Mouse (Mus musculus) layer of hippocampus, postnatal 25 days (tissue): ENCODE results near the gene Gm20708. TPM values are rescaled to one million over a fixed set of nuclear protein-coding genes. Genes with fewer than 3 reads are reported as not detected.
"Not testable (repeated sequence)": the region's sequence is repeated elsewhere in the genome, so short reads cannot be mapped to it uniquely, and the experiment has no call there.

Experiments
- DNase-seq, 2 experiments: peaks; one replicate each; pipeline ENCODE4 v3.0.0; 2022; ENCODE audit warnings: mixed read lengths in 2 of 2, low spot score in 1 of 2; ENCODE audit errors: extremely low spot score in 1 of 2
- total RNA-seq, 2 experiments: library from RNA; stranded (reverse); gene quantifications; 2 replicates each; pipeline ENCODE4 v1.2.3; 2021

The Gm20708 gene
- total RNA-seq, 2 experiments from 2014 or later = 1.9 to 3.2 TPM

DNA sequence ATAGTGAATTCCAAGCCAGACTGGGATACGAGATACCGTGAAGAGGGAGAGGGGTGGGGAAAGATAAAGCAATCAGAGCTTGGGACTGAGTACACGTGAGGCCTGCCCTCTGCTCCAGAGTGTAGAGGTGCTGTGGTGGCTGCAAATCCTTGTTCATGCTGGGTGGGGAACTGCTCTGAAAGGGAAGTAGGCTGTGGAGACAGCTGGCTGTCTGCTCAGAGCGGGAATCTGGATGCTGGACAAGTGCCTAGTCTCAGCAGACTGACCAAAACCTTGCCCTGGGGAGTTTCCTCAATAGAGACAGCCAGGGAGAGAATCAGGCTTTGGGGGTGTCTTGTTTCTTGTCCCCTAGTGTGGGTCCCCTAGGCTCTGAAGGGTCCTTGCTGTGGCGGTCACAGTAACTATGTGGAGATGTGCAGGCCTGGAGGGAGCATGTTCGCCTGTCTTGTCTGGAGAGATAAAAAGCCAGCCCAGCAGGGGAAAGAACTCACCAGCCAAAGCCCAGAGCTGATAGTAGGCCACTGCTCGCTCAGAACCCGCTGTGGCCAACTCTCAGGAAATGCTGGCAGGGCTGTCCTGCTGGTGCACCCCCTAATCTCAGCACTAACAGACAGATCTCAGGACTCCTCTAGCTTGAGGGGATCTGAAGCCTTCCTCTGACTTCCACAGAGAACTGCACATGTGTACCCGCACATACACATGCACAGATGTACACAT lies 19.6 kb downstream of the Gm20708 start:
- DNase-seq = no peak

DNA sequence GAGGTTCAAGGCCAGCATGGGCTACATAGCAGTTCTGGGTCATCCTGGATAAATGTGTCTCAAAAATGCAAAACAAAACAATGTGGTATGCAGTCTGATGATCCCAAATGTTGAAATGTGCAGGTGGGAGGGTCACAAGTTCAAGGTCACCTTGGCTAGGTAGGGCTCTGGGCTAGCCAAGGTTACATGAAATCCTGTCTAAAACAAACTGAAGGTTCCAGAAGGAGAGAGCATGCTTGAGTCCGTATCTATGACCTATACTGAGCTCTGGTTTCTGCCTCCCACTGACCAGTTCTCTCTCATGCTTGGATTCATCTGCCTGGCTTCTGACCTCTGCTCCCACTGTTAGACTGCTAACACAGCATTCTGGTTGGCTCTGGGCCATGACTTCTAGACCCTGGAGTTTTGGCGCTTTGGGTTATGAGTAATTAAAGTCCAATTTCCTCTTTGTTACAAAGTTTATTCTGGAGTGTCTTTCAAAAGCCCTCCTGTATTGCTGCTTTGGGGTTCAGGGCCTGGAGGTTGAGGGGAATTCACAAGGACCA lies 20.3 kb downstream of the Gm20708 start:
- DNase-seq = no peak

DNA sequence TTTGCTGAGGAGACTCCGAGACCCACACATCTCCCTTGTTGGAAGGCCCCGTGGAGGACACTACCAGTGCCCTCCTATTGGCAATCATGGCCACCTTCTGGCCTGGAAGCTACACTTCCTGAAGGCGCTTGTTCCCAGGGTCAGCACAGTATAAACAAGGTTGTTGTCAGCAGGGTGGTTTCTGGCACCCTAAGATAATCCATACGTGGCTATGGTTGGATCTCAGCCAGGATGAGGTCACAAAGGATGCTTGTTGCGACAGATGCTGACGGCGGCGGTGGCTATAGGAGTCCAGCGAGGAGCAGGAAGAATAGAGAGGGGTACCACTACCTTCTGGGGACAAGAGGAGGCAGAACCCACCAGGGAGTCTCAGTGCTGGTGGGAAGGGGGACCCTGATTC lies 20.9 kb downstream of the Gm20708 start:
- DNase-seq = no peak

DNA sequence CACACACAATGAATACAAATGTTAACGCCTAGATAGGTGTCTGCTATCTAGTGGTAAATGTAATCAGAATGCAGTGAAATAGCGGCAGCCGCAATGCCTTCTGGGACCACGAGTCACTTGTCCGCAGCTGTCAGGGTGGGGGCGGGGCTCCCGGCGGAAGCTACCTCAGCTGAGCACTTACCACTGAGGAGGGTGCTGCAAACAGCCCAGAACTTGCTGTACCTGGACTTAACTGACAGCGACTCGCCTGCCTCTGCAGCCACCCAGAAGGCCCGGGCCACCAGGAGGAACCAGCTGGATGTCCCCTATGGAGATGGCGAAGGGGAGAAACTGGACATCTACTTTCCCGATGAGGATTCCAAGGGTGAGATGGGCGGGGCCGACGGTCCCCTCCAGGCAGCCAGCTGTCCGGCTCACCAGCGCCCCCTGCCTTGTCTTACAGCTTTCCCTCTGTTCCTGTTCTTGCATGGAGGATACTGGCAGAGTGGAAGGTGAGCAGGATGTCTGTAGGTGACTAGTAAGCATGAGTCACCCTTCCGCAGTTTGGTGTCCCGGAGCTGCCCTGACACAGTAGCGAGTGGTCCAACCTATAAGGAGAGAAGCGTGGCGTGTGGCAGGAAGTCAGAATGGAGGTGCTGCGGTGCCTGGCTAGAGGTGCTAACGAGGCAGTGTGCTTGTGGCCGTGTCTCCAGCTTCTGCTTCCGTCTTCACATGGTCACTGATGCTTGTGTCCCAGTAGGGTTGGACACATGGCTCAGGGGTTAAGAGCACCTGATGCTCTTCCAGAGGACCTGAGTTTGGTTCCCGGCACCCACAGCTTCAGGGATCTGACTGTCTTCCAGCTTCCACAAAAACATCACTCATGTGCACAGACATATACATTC lies 22.9 kb downstream of the Gm20708 start:
- DNase-seq = peak; percentile 43 to 70

DNA sequence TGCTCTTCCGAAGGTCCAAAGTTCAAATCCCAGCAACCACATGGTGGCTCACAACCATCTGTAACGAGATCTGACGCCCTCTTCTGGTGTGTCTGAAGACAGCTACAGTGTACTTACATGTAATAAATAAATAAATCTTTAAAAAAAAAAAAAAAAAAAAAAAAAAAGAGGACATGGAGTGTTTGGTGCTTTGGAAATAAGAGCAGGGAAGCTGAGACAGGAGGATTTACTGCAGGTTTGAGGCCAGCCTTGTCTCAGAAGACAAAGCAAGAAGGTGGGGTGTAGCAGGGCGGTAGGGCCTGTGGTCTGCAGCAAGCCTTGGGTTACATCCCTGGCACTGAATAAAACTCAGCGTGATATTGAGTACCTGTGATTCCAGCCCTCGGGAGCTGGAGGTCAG lies 24.0 kb downstream of the Gm20708 start:
- not testable (repeated sequence) for DNase-seq

DNA sequence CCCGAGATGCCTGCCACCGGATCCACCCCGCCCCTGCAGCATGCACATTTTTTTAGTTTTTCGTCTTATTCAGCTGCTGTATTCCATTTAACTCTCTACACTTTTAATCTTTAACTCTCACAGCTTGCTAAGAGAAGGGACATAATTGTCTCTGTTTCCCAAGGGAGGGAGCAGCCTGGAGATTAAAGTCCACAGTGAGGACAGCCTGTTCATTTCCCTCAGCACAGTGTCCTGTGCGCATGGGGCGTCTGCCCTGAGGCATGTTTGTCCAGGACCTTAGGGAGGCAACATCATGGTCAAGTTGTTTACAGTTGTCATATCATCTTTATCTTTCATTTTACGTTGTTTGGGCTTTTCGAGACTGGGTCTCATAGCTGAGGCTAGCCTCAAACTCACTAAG lies 24.6 kb downstream of the Gm20708 start:
- DNase-seq = no peak

DNA sequence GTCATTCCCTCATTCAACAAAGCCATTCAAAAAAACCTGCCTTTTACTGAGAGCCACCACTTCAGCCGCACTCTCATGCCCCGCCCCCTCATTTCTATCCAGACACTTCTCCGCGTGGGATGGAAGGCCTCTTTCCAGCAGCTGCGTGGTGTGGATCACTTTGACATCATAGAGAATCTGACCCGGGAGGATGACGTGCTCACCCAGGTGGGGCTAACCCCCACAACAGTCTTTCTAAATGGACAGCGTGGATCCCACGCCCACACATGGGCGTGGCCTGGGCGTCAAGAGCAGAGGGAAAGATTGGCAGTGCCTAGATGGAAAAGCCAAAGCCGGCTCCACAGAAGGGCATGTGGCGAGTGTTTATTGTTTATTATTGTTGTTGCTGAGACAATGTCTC lies 26.8 kb downstream of the Gm20708 start:
- no peak for DNase-seq

DNA sequence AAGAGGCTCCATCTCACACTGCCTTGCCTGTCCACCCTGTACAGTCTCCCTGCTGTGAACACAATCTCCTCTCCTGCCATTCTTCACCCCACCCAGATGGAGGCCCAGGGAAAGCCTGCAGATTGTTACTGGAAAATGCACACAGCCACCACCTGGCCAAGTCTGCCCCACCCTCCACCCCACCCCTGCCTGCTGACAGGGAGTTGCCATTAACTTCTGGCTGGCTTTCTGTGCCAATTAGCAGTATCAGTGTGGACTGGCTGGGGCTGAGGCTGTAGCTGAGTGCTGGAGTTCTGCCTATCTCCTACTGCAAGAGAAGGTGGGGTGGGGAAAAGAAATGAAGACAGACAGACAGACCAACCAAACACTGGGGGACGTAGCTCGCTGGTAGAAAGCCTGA lies 29.1 kb downstream of the Gm20708 start:
- DNase-seq = no peak

DNA sequence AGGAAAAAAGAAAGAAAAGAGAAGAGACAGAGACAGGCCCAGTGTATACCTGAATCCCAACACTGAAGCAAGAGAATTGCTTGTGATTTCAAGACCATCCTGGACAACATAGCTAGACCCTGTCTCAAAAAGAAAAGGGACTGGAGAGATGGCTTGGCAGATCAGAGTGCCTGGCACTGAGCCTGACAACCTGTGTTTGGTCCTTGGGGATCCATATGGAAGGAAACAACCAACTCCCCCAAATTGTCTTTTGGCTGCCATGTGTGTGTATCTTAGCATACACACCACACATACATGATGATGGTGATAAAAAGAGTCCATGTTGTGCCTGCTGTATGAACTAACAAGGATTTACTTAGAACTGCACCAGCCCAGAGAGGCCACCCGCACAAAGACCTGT lies 29.6 kb downstream of the Gm20708 start:
- no peak for DNase-seq

DNA sequence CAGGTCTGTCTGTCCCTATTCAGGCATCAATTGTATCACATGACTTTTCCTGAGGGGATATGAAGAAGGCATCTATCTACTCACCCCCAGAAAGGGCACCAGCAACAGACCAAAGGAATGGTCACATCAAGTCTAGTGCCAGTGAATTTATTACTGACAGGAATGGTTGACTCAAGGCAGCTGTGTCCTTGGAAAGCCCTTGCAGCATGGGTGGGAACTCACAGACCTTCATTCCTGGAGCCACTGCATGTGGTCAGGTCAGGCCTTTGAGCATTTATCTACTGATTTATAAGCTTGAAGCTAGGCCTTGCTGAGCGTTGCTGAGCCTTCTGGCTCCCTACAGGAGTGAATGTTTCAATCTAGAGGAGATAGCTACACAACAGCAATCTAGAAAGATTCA lies 31.4 kb downstream of the Gm20708 start:
- no peak for DNase-seq

DNA sequence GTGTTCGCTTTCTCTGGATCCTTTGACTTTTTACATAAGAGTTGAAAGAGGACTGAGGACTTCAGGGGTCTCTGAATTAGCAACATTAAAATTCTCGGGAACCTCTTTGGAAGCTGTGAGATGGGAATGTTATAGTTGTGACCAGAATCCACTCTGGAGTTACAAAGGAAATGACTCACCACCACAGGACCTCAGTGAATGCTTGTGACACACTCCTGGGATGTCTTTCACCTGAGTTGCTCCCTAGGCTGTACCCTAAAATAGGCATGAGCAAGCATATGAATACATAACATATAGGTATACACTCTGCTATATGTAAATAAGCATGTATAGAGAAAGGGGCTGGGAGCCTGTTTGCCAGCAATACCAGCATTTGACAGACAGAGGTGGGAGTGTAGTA lies 34.0 kb downstream of the Gm20708 start:
- no peak for DNase-seq

DNA sequence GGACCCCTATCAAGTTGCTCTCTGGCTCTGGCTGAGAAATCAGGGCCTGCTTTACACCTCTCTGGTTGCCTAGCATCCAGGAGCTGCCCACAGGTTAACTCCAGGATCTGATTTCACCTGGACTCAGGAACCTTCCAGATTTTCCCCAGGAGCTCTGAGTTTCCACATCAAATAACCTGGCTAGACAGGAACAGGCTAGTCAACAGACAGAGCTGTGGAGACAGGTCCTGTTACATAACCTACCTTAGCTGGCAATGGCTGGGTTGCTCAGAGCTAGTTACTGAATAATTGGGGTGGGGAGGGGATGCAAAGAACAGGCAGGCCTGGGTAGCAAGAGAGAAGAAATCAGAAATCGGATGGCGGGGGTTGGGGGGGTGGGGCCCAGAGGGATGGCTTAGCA lies 35.5 kb downstream of the Gm20708 start:
- DNase-seq = no peak

DNA sequence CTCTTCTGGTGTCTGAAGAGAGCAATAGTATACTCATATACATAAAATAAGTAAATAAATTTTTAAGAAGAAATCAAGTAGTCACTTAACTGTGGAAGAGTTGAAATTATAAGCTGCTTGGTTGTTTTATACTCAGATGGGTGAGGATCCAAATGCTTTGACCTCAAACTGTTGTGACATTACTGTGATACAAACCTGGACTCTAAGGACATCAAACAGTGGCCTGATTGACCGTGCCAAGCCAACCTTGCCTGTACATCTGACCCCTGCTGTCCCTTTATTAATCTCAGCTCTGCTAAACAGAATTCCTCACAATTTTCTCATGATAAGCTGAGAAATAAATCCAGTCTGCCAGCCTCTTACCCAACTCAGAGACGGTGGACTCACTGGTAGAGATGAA lies 36.2 kb downstream of the Gm20708 start:
- no peak for DNase-seq

DNA sequence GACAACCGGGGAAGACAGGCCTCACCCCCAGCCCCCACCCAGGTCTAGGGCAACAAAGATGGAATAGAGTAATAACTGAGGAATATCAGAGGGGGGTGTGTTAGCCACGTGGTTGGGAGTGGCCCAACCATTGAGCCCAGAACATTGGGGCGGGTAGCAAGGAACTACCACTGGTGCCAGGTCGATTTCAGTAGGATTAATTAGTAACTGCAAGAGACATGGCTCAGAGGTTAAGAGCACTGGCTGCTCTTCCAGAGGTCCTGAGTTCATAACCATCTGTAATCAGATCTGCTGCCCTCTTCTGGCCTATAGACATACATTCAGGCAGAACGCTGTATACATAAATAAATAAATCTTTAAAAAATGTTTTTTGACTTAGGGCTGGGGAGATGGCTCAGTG lies 37.2 kb downstream of the Gm20708 start:
- DNase-seq = no peak

DNA sequence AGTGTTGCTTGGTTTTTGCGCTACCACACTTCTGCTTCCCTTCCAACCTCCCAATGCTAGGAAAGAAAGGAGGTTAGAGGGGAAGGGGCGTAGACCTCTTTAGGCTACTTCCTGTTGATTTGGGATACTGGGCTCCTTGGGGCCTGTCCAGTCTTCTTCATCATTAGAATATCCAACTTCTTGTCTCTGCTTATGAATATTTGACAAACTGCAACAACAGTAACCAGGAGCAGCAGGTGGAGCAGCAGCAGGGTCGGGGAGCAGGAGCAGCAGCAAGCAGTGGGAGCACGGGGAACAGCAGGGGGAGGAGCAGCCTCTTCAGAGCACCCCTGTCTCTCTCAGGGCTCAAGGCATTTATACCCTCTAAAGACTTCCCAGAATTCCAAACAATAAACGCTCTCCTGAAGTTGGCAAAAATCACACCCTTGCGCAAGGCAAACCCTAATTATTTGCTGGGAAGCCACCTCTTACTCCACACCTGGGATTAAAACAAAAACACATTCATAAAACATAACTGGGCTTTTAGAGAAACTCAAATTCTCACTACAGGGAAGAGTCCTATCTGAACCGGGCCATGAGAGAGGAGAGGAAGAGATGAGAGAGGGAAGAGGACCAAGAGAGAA lies 38.2 kb downstream of the Gm20708 start:
- DNase-seq = no peak

DNA sequence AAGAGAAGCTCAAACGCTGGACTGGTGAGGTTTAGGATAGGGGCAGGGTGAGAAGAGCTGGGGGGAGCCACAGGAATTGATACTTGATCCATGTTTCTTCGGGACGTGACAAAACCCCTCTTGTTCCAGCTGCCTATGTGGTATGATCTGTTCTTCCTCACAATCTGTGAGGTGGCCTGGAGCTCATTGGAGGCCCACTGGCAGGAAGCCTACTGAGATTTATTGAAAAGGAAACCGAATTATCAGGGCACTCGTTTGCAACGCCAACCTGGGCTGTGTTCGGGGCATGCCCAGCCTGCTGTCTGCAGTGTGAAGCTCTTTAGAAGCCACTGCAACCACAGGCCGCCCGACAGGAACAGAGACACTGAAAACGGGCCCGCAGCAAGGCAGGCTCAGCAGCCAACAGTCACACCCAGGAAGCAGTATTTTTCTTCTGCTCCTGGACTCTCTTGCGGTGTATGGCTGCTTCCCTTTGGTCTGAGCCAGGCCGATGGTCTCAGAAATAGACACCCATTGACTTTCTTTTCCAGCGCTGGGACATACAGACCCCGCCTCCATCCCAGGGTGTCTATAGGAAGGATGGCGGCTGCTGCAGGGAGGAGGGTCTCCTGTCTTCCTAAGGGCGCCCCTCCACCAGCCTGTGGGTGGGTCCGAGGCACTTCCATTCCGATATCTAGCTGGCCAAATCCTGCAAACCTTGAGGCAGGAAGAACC lies 39.0 kb downstream of the Gm20708 start:
- DNase-seq = no peak

DNA sequence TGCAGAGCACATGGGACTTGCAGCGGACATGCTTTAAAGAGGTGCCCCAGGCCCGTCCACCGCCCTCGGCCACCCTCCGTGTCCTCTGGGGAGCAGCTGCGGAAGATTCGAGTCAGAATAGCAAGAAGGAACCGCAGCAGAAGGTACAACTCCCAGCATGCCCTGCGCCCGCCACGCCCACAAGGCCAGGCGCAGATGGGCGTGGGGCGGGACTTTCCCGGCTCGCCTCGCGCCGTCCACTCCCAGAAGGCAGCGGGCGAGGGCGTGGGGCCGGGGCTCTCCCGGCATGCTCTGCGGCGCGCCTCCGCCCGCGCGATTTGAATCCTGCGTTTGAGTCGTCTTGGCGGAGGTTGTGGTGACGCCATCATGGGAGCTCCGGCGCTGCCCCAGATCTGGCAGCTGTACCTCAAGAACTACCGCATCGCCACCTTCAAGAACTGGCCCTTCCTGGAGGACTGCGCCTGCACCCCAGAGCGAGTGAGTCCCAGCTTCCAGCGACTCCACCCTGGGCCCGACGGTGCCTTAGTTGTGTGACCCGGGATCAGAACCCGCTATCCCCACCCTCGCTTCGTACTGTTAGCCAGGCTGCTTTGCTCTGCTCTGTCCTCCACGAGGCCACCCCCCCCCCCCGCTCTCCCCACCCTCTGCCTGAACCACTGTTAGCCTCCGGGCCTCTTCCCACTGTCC lies 39.7 kb downstream of the Gm20708 start, which contains the start of gene Birc5:
Gene Birc5 (plus strand): TSS at position 267 of the 687 bp plus-strand sequence.
- DNase-seq = peak; percentile 90 to 94

DNA sequence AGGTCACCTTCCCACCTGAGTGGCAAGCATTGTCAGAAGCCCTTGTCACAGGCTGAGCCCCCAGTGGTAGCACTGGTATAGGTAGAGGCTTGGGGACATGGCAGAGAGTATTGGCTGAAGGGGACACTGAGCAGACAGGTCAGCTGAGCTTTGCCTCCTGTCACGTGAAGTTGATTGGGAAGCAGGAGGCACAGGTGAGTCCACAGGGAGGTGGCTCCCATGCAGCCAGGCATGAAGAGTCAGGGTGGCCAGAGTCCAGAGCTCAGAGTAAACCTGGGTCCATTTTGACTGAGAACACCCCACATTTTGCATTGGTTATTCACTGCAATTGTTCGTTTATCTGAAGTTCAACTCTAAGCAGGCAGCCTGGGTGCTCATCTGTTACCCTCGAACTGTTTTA lies 43.4 kb downstream of the Gm20708 start:
- no peak for DNase-seq

DNA sequence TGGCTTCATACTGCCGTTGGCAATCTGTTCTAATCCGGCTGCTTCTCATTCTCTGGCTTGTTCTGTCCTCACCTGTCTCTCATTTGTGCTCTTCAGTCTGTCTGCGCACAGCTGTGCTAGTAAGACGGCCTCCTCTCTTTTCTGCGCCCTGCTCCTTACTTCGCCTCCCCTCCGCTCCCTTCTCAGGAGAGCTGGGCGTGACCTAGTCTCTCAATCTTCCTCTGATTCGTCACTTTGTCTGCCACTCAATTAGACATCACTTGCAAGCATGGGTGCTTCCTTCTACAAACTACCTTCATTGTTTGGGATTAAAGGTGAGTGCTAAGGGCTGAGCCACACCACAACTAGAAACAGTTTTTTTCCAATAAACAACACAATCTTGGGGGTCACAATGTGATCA lies 44.8 kb downstream of the Gm20708 start:
- no peak for DNase-seq

DNA sequence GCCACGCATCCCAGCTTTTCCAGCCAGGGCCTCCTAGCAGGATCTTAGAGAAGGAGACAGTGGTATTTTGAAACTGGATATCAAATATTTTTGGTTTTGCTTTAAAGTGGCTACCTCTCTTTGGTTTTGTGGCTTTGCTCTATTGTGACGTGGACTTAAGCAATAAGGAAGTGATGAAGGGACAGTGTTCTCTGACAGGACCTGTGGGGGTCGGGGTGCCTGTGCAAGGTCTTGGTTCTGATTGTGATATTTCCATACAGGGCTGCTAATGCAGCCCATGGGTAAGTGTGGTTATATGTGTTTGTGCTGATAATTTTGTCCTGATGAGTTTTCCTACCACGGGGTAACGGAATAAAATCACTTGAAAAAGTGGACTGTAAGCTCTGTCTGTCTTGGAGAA lies 45.9 kb downstream of the Gm20708 start:
- no peak for DNase-seq
